Mouse (Mus musculus): Measurements from ENCODE around the gene Igflr1. TPM values are rescaled to one million over a fixed set of nuclear protein-coding genes. Genes with fewer than 3 reads are reported as not detected.

Gene Igflr1
- polyA plus RNA-seq, 1 experiment from 2014 or later, result 6.0 TPM

DNA sequence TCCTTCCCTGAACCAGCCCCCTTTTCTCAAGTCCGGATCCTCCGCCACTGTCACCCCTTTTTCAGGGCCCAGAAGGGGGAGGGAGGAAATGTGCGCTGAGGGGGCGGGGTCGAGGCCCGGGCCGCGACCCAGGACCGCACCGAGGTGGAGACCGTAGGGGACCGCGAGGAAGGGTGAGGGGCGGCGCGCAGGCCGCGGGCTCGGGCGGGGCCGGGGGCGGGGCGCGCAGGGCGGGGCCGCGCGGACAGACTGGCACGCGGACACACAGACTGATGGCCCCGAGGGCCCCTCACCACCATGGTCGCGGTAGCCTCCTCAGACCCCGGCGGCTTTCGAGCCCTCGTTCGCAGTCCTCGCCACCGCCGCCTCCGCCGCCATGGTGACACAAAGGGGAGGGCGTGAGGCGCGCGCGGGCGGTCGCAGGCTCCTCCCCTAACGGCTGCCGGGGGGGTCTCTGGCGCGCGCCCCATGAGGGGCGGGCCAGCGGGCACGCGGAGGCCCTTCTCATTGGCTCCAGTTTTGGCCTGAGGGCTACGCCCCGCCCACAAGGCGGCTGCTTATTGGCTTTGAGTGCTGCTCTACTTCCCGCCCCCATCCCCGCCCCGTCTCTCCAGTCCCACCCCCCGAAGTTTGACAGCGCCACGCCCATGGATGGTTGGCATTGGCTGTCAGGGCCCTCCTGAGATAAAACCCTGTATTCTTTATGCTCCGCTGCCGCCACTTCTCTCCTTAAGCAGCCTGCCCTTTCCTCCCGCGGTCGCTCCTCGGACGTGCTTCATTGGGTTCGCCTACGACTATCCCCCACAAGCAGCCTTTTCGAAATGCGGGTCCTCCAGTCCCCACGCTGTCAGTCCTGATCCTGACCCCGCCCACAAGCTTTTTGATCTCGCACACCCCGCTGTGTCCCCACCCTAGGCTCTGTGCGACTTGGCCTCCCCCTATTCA is 30.3 kb upstream of the Igflr1 start, which contains the start of gene Arhgap33:
Gene Arhgap33, minus strand, starts transcription at position 428 of the 945 bp plus-strand sequence.
- H3K4me2 ChIP-seq, result peak within 1 kb of the TSS; percentile 72
- peak within 1 kb of the TSS; percentile 72 for H3K4me3 ChIP-seq
- H3K27ac ChIP-seq (replicated peaks), result peak within 1 kb of the TSS; percentile 92
- H3K9me3 ChIP-seq, result no peaks in the 10 kb centered on the region
- WGBS, result under 1% methylated on average over 83 of the region's 84 CpGs
- peak; percentile 91 for ATAC-seq (ENCODE audit: low read depth)
- H3K4me1 ChIP-seq (replicated peaks), result peaks cover 44% of the 10 kb centered on the region
- peak within 1 kb of the TSS; percentile 95 for H3K9ac ChIP-seq
- H3K36me3 ChIP-seq, result peaks cover 35% of the 10 kb centered on the region
- H3K27me3 ChIP-seq, result no peaks in the 10 kb centered on the region

DNA sequence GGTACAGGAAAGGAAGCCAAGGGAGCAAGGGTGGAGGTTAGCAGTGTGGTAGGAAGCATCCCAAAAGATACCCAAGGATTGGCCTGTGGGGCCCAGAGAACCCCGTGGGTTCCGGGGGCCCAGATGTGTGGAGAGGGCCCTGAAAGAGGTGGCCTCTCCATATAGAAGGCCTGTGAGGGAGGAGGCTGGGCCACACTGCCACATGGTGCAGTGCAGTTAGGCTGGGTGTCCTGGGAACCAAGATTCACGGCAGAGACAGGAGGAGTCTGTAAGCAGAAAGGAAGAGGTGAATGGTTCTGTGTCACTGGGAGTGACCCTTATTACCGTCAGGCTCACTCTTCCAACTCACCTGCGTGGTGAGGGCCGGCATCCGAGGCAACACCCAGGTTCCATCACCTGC is 24.7 kb upstream of the Igflr1 start:
- no peak for ATAC-seq (ENCODE audit: low read depth)
- H3K27me3 ChIP-seq, result no peaks in the 10 kb centered on the region
- no peak overlapping the region for H3K27ac ChIP-seq (replicated peaks)
- H3K4me1 ChIP-seq (replicated peaks), result peaks cover 5% of the 10 kb centered on the region
- WGBS, result 90% methylated on average over 7 of the region's 7 CpGs
- H3K4me3 ChIP-seq, result no peak overlapping the region
- H3K4me2 ChIP-seq, result no peak overlapping the region
- H3K9me3 ChIP-seq, result no peaks in the 10 kb centered on the region
- peaks cover 32% of the 10 kb centered on the region for H3K36me3 ChIP-seq
- H3K9ac ChIP-seq, result no peak overlapping the region

DNA sequence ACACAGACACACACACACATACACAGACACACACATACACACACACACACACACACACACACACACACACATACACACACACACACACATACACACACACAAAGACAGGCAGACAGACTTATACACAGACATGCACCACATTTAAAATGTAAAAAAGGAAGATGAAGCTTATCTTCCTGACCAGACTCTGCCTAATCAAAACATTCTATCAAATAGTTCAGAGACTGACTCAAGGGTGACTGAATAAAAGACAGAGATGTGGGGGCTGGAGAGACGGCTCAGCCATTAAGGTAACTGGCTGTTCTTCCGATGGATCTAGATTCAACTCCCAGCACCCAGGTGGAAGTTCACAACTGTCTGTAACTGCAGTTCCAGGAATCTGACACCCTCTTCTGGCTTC is 20.9 kb upstream of the Igflr1 start:
- peaks cover 50% of the 10 kb centered on the region for H3K36me3 ChIP-seq
- 88% methylated on average over 2 of the region's 2 CpGs for WGBS
- ATAC-seq (ENCODE audit: low read depth), result no peak

DNA sequence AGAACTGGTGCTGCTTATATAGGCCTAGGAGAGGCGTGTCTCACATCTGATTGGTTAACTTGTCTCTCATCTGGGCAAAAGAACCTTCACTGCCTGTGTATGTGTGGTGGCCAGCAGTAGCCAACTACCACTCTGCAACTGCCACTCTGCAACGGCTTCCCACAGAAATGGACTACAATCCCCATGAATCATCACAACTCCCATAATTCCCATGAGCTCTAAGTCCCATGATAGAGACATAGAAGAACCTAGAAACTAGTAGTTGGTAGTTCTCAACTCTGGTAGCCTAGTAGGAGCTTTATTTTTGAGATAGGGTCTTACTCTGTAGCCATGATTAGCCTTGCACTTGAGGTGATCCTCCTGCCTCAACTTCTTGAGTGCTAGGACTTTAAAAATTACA is 15.3 kb upstream of the Igflr1 start:
- Histone ChIP-seq H3K4me2 (no peak overlapping the region), H3K4me3 (no peak overlapping the region), H3K9me3 (no peaks in the 10 kb centered on the region), H3K27me3 (peaks cover 9% of the 10 kb centered on the region; the same call in 1 of the 2 replicates), H3K4me1 (replicated peaks) (peaks cover 18% of the 10 kb centered on the region), H3K9ac (no peak overlapping the region), H3K27ac (replicated peaks) (no peak overlapping the region), H3K36me3 (peaks cover 33% of the 10 kb centered on the region)
- ATAC-seq (ENCODE audit: low read depth), result no peak
- 97% methylated on average over 2 of the region's 2 CpGs for whole genome bisulfite sequencing

More for the DNA sequence above, 20.9 kb upstream of the Igflr1 start:
- H3K4me1 ChIP-seq (replicated peaks), result no peaks in the 10 kb centered on the region
- H3K9ac ChIP-seq, result no peak overlapping the region
- H3K27ac ChIP-seq (replicated peaks), result no peak overlapping the region
- H3K9me3 ChIP-seq, result no peaks in the 10 kb centered on the region
- no peak overlapping the region for H3K4me3 ChIP-seq
- H3K4me2 ChIP-seq, result no peak overlapping the region
- no peaks in the 10 kb centered on the region for H3K27me3 ChIP-seq

DNA sequence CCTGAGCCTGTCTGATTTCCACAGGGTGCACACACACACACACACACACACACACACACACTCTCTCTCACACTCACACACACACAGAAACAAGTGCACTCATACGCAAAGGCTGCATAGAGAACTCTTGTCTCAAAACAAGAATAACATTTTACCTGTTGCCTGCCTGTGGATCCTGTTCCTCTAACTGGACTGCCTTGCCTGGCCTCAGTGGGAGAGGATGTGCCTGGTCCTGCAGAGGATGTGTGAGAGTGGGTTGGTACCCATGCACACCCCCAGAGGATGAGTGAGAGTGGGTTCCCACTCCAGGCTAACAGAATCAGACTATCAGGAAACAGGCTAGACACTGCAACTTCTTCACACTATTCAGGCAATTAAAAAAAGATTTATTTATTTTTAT is 14.6 kb upstream of the Igflr1 start:
- H3K9ac ChIP-seq, result no peak overlapping the region
- H3K9me3 ChIP-seq, result no peaks in the 10 kb centered on the region
- ATAC-seq (ENCODE audit: low read depth), result no peak
- 100% methylated on average over 1 of the region's 1 CpGs for WGBS
- H3K36me3 ChIP-seq, result peaks cover 37% of the 10 kb centered on the region
- no peak overlapping the region for H3K4me3 ChIP-seq
- peaks cover 18% of the 10 kb centered on the region for H3K4me1 ChIP-seq (replicated peaks)
- H3K27ac ChIP-seq (replicated peaks), result no peak overlapping the region
- H3K4me2 ChIP-seq, result no peak overlapping the region
- peaks cover 9% of the 10 kb centered on the region; the same call in 1 of the 2 replicates for H3K27me3 ChIP-seq

DNA sequence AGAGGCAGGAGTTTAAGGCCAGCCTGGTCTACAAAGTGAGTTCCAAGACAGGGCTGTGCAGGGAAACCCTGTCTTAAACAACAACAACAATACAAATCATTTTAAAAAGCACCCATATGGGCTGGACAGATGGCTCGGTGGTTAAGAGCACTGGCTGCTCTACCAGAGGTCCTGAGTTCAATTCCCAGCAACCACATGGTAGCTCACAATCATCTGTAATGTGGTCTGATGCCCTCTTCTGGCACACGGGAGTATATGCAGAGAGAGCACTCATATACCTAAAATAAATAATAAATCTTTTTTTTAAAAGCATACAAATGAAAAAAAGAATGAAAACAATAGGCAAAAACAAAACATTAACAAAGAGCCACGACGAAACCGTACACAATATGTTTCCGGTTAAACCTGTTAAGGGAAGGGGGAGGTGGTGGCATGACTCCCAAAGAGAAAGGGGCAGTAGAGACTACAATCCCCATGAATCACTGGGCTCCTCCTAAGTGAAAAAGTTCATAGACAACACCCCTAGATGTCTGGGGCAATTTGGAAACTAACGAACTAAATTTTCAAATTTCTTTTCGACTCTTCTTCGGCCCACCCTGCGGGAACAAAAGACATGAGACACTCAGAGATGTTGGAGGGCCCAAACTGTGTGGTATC is 13.7 kb upstream of the Igflr1 start:
- WGBS, result 5% methylated on average over 10 of the region's 10 CpGs
- peak; percentile 70 for ATAC-seq (ENCODE audit: low read depth)
- Histone ChIP-seq H3K27ac (replicated peaks) (peak overlapping the region; percentile 93), H3K36me3 (peaks cover 38% of the 10 kb centered on the region), H3K4me1 (replicated peaks) (peaks cover 18% of the 10 kb centered on the region), H3K4me2 (peak overlapping the region; percentile 87), H3K4me3 (peak overlapping the region; percentile 64), H3K27me3 (peaks cover 9% of the 10 kb centered on the region; the same call in 1 of the 2 replicates), H3K9me3 (no peaks in the 10 kb centered on the region), H3K9ac (peak overlapping the region; percentile 72)

DNA sequence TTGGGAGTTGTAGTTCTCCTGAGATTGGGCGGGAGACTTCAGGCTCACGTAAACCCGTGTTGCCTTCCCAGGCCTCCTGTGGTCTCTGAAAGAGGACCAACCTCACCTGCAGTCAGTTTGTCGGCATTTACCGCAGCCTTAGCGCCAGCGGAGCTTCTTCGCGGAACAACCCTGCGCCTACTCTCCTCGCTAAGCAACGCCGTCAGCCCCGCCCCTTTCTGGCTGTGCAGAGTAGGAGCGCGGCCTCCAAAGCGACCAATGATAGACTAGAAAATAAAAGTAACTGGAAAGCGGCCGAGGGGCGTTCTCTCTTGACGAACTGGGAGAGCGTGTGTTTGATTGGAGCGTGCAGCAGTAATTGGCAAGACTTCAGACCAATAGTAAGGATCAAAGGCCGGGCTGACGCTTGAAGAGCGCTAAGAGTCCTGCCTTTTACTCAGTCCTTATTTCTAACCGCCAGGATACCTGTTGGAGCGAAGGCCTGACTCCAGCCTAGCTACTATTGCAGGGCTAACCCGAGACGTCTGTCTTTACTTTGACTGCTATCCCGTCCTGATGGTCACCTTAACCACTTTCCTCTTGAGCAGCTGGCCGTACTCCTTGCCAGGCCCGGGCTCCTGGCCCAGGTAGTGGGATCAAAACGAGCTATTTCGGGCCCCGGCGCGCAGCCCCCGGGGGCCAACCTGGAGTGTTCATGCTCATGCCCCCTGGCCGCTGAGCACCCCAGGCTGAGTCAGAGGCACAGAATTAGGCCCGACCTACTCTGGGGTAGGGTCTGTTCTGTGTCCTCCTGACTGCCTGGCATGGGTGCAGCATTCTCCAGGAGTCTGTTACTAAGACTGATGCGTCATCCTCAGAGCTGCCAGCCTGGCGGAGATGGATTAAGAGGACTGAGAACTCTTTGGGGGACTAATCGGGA is 12.9 kb upstream of the Igflr1 start, which contains the start of the genes Hspb6 and Proser3:
Gene Hspb6, plus strand, starts transcription at position 77 of the 919 bp plus-strand sequence.
Gene Proser3, minus strand, starts transcription at position 198 of the 919 bp plus-strand sequence.
- H3K4me1 ChIP-seq (replicated peaks), result peaks cover 18% of the 10 kb centered on the region
- peak within 1 kb of the TSS; percentile 87 for H3K4me2 ChIP-seq
- H3K27ac ChIP-seq (replicated peaks), result peak within 1 kb of the TSS; percentile 93
- H3K9me3 ChIP-seq, result no peaks in the 10 kb centered on the region
- peak; percentile 96 for ATAC-seq (ENCODE audit: low read depth)
- WGBS, result under 1% methylated on average over 44 of the region's 44 CpGs
- H3K36me3 ChIP-seq, result peaks cover 46% of the 10 kb centered on the region
- peak within 1 kb of the TSS; percentile 64 for H3K4me3 ChIP-seq
- H3K9ac ChIP-seq, result peak within 1 kb of the TSS; percentile 72
- peaks cover 9% of the 10 kb centered on the region; the same call in 1 of the 2 replicates for H3K27me3 ChIP-seq

DNA sequence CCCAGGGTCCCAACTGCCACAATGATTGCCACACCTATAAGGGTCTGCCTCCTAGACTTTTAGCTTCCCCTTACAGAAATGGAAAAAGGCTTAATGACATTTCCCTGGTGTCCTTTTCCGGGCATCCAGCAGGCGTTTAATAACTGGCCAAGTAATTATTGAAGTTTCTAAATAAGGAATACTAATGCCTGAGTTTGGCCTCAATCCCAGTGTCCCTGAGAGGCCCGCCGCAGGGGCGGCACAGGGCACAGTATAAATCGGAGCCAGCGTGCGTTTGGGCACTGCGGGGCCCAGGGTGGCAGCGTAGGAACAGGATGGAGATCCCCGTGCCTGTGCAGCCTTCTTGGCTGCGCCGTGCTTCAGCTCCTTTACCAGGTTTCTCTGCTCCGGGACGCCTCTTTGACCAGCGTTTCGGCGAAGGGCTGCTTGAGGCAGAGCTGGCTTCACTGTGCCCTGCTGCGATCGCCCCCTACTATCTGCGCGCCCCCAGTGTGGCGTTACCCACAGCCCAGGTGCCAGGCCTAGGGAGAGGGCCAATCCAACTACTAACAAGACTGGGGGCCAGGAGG is 12.1 kb upstream of the Igflr1 start:
- 8% methylated on average over 23 of the region's 23 CpGs for WGBS
- peaks cover 48% of the 10 kb centered on the region for H3K36me3 ChIP-seq

DNA sequence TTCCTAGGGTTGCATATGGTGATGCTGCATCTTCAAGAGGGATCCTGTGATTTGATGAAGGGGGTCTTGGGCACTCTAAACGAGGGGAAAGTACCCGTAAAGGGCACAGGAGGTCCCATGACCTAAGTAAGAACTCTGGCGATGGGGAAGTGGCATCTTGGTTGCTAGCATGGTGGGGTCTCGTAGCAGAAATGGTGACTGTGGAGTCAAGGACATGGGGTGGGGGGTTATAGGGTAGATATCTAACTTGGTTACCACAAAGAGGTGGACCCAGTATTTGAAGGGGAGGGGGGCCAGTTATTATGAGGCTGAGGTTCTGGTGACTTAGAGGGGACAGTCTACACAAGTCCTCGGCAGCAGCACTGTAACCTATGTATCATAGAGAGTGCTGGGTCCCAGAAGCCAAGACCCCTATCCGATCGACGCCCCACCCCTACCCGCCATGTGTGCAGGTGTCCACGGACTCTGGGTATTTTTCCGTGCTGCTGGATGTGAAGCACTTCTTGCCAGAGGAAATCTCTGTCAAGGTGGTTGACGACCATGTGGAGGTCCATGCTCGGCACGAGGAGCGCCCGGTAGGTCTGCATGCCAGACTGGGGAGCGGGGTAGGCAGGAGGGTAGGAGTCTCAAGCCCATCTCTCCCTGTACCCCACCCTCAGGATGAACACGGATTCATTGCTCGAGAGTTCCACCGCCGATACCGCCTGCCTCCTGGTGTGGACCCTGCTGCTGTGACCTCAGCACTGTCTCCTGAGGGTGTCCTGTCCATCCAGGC is 11.2 kb upstream of the Igflr1 start:
- no peak overlapping the region for H3K27ac ChIP-seq (replicated peaks)

More for the DNA sequence above, 12.1 kb upstream of the Igflr1 start:
- peak overlapping the region; percentile 93 for H3K27ac ChIP-seq (replicated peaks)
- H3K9ac ChIP-seq, result peak overlapping the region; percentile 70
- no peaks in the 10 kb centered on the region for H3K9me3 ChIP-seq
- H3K4me2 ChIP-seq, result peak overlapping the region; percentile 87
- H3K27me3 ChIP-seq, result peaks cover 9% of the 10 kb centered on the region; the same call in 1 of the 2 replicates
- peaks cover 23% of the 10 kb centered on the region for H3K4me1 ChIP-seq (replicated peaks)
- no peak for ATAC-seq (ENCODE audit: low read depth)
- H3K4me3 ChIP-seq, result peak overlapping the region; percentile 64

DNA sequence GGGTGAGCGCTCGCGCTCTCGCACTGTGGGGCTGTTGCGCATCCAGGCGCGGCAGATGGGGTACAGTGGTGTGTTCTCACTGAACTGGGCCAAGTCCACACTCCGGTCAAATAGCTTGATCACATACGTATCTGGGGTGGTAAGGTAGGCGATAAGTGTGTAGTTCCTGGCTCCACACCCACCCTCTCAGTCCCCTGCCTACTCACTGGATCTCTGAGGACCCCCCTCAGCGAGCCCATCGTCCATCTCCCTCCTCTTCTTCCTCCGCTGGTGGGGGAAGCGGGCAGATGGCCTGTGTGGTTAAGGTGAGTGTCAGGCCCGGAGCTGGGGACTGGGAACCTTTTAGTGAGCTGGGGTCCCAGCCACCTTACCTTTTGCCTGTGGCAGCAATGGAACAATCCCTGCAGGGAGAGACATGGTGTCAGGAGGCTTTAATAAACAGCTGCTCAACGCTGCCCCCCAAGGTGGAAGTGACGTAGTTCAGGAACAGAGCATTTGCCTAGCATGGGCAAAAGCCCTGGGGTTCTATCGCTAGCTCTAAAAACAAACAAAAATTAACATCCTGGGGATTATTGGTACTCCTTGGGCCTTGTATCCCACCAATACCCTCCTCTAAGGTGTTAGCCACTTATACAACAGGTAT is 8.2 kb upstream of the Igflr1 start:
- no peak overlapping the region for H3K4me3 ChIP-seq
- peaks cover 39% of the 10 kb centered on the region for H3K36me3 ChIP-seq
- no peak overlapping the region for H3K4me2 ChIP-seq
- no peaks in the 10 kb centered on the region for H3K9me3 ChIP-seq
- peaks cover 40% of the 10 kb centered on the region for H3K4me1 ChIP-seq (replicated peaks)
- no peak overlapping the region for H3K27ac ChIP-seq (replicated peaks)
- WGBS, result 95% methylated on average over 18 of the region's 18 CpGs
- H3K9ac ChIP-seq, result no peak overlapping the region
- ATAC-seq (ENCODE audit: low read depth), result no peak
- H3K27me3 ChIP-seq, result peaks cover 9% of the 10 kb centered on the region; the same call in 1 of the 2 replicates

More for the DNA sequence above, 11.2 kb upstream of the Igflr1 start:
- peaks cover 32% of the 10 kb centered on the region for H3K4me1 ChIP-seq (replicated peaks)
- 85% methylated on average over 22 of the region's 22 CpGs for WGBS
- no peaks in the 10 kb centered on the region for H3K9me3 ChIP-seq
- H3K4me2 ChIP-seq, result peak overlapping the region; percentile 87
- peak overlapping the region; percentile 64; the same call in 1 of the 2 replicates for H3K4me3 ChIP-seq
- H3K36me3 ChIP-seq, result peaks cover 41% of the 10 kb centered on the region
- peaks cover 9% of the 10 kb centered on the region; the same call in 1 of the 2 replicates for H3K27me3 ChIP-seq
- ATAC-seq (ENCODE audit: low read depth), result no peak
- peak overlapping the region; percentile 70 for H3K9ac ChIP-seq
